Mouse (Mus musculus) cerebellum, adult 9-10 months (tissue): ENCODE measurements around the gene Rbm44.
A peak's percentile ranks its signal among the peaks of the same experiment; 100 is the strongest.

Experiments
- DNase-seq: peaks from one replicate; pipeline ENCODE4 v3.0.0; 2022

Rbm44 gene

GRCm38 (mm10) chr1:91179533-91180173 lies 34.8 kb downstream of the Rbm44 start, which contains the start of gene Ramp1:
TSS of gene Ramp1 (plus strand) at chr1:91179822.
- DNase-seq, result no peak

DNA sequence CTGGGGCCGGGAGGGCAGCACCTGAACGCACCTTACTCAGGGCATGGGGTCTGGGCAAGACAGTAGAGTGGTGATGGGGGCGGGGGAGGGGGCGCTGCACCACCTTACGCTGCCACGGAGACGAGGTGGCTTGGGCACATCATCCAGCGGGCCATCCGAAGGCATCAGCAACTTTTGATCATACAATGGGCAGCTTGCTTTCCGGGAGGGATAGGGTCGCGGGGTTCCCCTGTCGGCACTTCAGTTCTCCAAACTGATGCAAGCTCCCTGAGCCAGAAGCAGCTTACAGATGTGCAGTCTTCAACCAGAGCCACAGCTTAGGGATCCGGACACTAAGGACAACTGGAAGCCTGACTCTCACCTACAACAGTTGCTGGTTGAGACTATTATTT lies 35.3 kb downstream of the Rbm44 start:
- no peak for DNase-seq

- DNase-seq, result no peak
Measured at GRCm38 (mm10) chr1:91180723-91181122, 35.8 kb downstream of the Rbm44 start.

DNA sequence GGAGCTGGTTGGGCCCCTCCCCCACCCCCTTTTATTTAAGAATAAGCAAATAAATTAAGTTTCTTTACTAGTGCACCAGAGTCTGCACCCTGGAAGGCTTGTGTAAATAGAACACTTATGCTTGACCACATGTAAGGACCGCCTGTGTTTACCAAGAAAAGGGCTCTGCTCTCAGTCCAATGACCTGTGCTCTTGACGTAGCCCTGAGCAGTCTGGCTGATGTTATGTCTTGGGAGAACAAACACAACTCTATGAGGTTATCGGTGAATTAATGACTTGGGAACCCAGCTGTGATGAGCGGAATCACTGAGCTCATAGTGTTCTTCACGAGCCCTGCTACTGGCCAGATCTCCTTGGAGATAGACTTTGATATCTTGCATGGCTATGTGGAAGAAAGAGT lies 36.4 kb downstream of the Rbm44 start:
- no peak for DNase-seq

GRCm38 (mm10) chr1:91181784-91182450 lies 37.0 kb downstream of the Rbm44 start:
- no peak for DNase-seq

GRCm38 (mm10) chr1:91183305-91183704 lies 38.4 kb downstream of the Rbm44 start:
- DNase-seq, result no peak

GRCm38 (mm10) chr1:91186677-91187076 lies 41.8 kb downstream of the Rbm44 start:
- DNase-seq, result no peak

GRCm38 (mm10) chr1:91187315-91187714 lies 42.4 kb downstream of the Rbm44 start:
- DNase-seq, result no peak

DNA sequence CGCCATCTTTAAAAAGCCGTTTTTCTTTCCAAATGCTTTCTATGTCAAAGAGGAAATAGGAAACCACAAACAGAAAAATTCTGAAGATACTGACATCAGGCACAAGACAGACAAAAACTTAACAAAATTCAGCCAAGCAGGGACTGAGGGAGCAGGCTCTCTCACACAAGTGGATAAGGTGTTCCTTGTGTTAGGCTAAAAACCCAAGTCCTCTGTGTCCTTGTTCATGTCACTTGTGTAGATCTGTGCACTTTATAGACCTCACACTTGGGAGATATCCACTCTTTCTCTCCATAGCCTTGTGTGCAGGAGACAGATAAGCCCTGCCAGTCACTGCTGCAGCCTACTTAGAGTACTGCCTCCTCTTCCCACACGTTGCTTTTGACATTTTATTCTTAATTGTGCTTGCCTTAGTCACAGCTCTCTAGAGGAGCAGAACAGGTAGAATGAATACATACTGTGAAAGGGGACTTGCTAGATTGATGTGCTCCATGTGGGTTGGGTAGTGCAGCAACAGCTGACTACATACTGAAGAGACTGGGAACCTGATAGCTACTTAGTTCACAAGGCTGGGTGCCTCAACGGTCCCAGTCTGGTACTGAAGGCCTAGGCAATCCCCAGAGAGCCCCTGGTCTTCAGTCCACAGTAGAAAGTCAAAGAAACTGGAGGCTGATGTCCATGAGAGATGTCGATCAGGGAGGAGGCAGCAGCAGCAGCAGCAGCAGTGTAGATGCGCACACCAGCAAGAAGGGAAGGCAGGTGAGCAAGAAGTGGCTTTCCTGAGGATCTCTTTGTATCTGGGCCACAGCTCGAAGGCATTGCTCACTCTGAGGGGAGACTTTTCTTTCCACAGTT lies 43.1 kb downstream of the Rbm44 start:
- DNase-seq, result no peak

DNA sequence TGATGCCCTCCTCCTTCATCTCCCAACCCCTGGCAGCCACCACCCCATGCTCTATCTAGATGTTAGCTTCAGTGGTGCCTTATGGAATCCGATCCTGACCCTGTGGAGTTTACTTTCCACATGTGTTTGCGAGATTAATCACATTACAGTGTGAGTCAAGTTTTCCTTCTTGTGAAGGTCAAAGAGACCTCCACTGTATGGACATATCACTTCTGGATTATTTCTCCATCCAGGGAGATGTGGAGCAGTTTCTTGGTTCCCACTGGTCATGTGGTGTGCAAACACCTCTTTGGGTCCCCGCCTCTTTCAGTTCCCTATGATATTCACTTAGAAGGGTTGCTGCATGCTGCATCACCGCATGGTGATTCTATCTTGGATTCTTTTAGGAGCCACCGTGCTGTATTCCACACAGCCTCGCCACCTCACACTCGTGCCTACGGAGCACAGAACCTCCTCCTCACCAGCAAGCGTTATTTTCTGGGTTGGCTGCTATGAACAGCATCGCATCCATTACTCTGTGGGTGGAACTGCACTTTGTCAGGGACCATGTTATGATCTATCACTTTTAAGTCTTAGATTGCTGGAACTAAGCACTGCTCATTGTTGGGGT lies 44.1 kb downstream of the Rbm44 start:
- DNase-seq, result no peak

DNA sequence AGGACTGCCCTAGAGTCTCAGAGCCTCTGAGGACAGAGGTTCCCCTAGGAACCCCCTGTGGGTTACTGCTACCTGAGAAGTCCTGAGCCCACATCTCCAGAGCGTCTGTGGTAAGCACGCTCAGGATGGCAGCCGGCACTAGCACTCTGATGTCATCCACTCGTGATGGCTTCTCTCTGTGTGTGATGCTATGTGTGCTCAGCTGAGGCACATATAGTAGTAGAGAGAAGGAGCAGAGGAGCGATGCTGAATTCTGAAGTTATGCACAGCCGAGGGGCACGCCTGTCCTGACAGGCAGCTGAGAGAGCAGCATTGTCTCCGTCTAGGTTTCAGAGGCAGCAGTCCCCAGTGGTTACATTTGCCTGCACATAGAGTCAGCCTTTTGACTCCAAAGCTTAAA lies 47.3 kb downstream of the Rbm44 start:
- DNase-seq, result no peak

DNA sequence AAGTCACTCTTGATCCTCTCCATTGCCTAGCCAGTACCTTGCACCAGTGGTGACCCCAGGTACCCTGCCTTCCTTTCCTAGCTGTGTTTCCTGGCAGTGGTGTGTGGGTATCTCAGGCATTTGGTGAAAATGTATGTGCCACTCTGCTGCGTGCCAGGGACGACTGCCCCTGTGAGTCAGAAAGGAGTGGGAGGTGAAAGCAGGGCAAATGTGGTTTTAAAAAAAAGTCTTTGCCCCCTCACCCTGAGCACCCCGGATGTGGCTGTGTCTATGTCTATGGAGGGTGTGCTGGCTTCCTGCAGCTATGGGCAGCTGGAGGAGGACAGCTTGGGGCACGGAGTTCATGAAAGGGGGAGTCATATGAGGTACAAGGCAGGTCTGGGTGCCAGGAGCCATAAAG lies 48.4 kb downstream of the Rbm44 start:
- DNase-seq, result no peak

DNA sequence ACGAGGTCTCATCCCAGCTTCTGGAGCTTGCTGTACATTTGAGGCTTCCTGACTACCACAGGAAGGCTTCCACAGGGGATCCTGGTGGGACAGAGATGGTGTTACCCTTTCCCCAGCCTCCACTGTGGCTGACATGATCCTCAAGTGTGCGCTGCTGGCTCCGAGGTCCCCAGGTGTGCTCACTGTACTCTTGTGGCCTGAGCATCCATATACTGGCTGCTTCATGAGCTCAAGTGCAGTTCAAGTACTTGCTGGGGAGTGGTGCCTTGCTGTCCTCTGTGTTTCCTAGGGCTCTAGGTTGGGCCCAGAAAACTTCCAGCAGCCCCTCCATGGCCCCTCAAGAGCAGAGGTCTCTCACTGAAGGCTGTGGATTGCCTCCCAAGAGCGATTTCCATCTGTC lies 48.8 kb downstream of the Rbm44 start:
- no peak for DNase-seq

GRCm38 (mm10) chr1:91199793-91200192 lies 54.9 kb downstream of the Rbm44 start:
- no peak for DNase-seq

DNA sequence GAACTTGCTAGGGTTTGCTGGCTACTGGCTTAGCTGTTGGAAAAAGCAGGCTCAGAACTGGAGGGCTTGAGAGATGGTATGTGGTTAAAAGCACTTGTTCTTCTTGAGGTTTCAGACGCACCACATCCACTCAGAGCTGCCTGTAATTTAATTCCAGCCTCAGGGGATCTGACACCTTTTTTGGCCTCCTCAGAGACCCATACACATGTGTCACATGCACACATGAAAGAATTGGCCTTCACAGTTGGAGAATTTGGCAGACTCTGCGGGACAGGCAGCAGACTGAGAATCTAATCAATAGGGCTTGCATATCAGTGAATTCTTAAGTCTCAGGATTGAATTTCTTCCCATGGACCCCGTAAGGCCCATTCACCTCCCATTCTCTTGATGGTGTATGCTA lies 56.2 kb downstream of the Rbm44 start:
- DNase-seq, result no peak

DNA sequence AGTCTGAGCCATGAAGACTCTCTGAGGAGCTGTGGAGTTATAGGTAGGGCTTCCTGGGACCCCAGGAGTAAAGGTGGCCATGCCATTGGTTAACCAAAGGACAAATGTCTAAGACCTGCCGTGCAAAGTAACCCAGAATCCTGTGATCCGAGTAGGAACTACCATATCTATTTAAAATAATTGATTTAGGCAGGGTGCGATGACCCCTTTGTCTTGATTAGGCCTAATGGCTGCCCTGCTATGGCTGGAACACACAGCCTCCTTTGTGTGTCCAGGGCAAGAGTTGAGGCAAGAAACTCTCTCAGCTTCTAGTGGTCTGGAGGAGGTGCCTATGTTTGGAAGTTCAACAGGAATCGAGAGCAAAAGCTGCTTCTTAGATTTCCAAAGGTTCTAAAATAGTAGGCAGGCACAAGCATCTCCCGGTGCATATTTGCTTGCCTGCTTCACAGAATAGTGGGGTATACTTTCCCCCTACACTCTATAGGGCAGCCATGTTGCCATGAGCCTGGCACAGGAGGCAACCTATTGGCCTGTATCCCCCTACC lies 59.4 kb downstream of the Rbm44 start:
- DNase-seq, result no peak

GRCm38 (mm10) chr1:91205651-91206050 lies 60.8 kb downstream of the Rbm44 start:
- DNase-seq, result no peak

GRCm38 (mm10) chr1:91206336-91206735 lies 61.4 kb downstream of the Rbm44 start:
- no peak for DNase-seq

DNA sequence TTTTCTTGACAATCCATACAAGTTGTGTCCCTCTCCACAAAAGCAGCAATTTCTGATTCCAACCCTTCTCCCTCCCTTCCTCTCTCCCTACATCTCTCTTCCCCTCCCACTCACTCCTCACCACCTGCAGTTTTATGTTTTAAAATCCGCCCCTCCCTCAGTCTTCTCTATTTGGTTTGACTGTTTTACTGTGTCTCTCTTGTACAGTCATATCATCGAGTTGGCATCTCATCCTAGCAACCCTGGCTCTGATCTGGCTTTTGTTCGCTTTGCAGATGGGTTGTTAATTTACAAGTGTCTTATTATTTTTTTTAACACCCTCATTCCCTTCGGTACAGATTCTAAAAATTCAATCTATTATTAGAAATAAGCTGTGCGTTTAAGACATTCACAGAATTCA lies 62.0 kb downstream of the Rbm44 start:
- DNase-seq, result no peak

DNA sequence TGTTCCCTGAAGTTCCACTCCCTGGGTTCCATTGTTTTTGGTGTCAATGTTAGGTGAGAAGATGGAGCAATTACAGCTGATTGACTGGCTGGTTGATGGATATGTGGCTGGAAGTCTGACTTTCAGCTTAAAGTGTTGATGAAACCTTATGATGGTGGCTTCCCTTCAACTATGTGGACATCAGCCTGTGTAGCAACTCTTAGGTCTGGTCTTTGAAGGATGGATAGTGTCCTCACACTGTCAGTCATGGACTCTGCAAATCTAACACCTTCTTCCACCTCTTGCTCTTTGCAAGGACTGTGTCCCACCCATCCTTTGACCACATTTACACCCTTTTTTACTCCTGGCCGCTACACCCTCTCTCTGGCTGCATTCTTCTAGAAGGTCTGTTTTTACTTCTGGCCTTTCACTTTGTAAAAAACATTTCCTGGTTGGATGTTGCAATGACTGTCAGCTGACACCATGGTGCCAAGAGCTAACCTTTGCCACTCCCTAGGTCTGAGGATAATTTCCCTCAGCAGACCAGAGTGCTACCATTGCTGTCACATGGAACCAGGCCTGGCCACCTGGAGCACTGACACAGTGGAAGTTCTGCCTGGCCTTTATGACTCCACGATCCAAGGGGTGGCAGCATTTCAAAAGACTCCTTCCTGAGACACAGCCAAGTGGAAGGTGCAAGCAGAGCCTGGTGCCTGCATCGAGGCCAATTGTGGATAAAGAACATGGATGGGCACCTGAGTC lies 62.6 kb downstream of the Rbm44 start:
- DNase-seq, result peak; percentile 15

DNA sequence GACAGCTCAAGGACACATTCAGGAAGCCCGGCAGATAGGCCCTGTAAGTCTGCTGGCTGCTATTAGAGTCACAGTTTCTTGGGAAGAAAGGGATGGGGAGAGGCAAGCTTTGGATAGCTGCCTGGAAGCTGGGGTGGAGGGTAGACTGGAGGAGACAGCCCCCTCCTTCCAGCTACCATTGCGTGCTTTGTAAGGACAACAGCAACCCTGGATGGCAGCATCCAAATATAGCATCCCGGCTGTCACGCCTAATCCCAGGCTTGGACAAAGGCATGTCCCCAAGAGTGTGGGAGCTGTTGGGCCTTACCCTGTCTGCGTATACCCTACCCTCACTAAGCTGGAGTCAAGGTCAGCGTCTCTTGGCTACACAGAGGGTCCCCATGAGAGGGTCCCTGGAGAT lies 64.5 kb downstream of the Rbm44 start:
- peak; percentile 20 for DNase-seq

DNA sequence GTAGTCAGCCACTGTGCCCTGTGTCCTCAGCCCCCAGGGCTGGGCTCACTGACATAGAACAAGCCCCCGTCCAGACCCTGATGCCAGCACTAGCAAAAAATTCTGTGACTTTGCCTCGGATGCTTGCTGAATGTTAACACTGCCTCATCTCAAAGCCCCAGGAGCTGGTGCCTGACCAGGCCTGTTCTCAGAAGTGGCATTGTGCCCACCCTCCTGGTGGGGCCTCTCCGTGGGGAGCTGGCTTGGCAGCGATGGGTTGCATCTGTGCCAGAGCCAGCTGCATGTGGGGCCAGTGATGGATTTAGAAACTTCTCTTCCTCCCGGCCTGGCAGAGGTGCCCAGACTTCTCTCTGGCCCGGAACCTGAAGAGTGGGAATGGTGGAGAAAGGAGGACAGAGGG lies 64.9 kb downstream of the Rbm44 start:
- DNase-seq, result peak; percentile 61
